Mouse (Mus musculus): ENCODE results near the gene Smyd3. TPM values are rescaled to one million over a fixed set of nuclear protein-coding genes. Genes with fewer than 3 reads are reported as not detected.
A peak's percentile ranks its signal among the peaks of the same experiment; 100 is the strongest.

The Smyd3 gene
- polyA plus RNA-seq, 1 experiment: 40.2 TPM

DNA sequence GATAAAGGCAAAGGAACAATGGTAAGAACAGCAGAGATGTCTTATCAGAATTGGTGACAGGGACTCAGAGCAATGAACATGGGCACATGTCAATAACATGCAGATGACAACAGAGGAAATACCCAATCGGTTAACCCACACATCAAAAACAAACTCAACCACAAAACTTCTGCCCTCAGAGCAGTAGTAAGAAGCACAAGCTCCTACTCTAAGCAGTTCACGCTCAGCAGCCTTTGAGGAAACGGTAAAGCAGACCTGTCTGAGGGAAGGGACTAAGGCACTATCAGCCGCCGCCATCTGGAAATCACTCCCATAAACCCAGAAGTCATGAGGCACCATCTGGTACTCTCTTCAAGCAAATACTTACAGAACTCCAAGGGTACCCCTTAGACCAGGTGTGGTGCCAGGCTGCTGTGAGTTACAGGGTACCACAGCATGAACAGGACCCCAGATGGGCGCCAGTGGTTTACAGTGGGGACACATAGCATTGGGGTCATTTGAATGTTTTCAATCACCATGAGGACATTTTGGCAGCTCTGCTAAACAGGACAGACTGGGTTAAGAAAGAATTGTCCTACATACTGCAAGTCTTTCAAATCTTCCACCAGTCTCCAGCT is 277.1 kb downstream of the Smyd3 start:
- no peak for TF ChIP-seq POLR2A (IDR thresholded peaks at IDR 0.05; ENCODE audit: insufficient read depth, low read length)
- TF ChIP-seq CTCF (IDR thresholded peaks at IDR 0.05; ENCODE audit: low read depth, low read length): no peak
- no peak for TF ChIP-seq EP300 (IDR thresholded peaks at IDR 0.05; ENCODE audit: insufficient read depth, low read depth, low read length)
- Histone ChIP-seq H3K4me3 (ENCODE audit: low read depth, low read length) (no peak overlapping the region), H3K9me3 (replicated peaks; ENCODE audit: control insufficient read depth, insufficient read depth, low read length, poor library complexity, severe bottlenecking) (no peaks in the 10 kb centered on the region)

DNA sequence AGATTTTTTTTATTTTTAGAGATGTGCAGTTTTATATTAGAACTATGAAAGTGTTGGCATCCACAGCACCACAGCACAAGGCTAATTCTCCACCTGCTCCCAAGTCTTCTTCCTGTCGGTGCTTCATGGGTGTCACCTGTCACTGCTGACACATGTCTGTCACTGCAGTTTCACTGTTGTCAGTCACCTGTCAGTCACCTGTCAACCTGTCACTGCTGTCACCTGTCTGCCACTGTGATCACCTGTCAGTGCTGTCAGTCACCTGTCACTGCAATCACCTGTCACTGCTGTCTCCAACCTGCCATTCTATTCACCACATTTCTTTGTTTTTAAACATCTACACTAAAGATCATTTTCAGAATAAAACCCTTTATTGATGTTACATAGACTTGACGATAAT is 279.2 kb downstream of the Smyd3 start:
- Histone ChIP-seq H3K36me3 (ENCODE audit: control insufficient read depth, insufficient read depth, low read length, poor library complexity, severe bottlenecking) (no peaks in the 10 kb centered on the region), H3K9ac (ENCODE audit: low read depth, poor library complexity, severe bottlenecking) (no peak overlapping the region), H3K4me1 (ENCODE audit: control insufficient read depth, insufficient read depth, low read length) (no peaks in the 10 kb centered on the region), H3K27me3 (ENCODE audit: control insufficient read depth, insufficient read depth, low read length, poor library complexity, severe bottlenecking) (no peaks in the 10 kb centered on the region), H3K4me3 (ENCODE audit: low read depth, low read length) (no peak overlapping the region), H3K27ac (ENCODE audit: insufficient read depth, low read length) (no peak overlapping the region), H3K9me3 (replicated peaks; ENCODE audit: control insufficient read depth, insufficient read depth, low read length, poor library complexity, severe bottlenecking) (no peaks in the 10 kb centered on the region)
- TF ChIP-seq CTCF (IDR thresholded peaks at IDR 0.05; ENCODE audit: low read depth, low read length) (no peak), EP300 (IDR thresholded peaks at IDR 0.05; ENCODE audit: insufficient read depth, low read depth, low read length) (no peak), POLR2A (IDR thresholded peaks at IDR 0.05; ENCODE audit: insufficient read depth, low read length) (no peak)

More for the DNA sequence above, 277.1 kb downstream of the Smyd3 start:
- H3K9ac ChIP-seq (ENCODE audit: low read depth, poor library complexity, severe bottlenecking): no peak overlapping the region
- no peaks in the 10 kb centered on the region for H3K4me1 ChIP-seq (ENCODE audit: control insufficient read depth, insufficient read depth, low read length)
- H3K27me3 ChIP-seq (ENCODE audit: control insufficient read depth, insufficient read depth, low read length, poor library complexity, severe bottlenecking): no peaks in the 10 kb centered on the region
- H3K36me3 ChIP-seq (ENCODE audit: control insufficient read depth, insufficient read depth, low read length, poor library complexity, severe bottlenecking): no peaks in the 10 kb centered on the region
- H3K27ac ChIP-seq (ENCODE audit: insufficient read depth, low read length): no peak overlapping the region

DNA sequence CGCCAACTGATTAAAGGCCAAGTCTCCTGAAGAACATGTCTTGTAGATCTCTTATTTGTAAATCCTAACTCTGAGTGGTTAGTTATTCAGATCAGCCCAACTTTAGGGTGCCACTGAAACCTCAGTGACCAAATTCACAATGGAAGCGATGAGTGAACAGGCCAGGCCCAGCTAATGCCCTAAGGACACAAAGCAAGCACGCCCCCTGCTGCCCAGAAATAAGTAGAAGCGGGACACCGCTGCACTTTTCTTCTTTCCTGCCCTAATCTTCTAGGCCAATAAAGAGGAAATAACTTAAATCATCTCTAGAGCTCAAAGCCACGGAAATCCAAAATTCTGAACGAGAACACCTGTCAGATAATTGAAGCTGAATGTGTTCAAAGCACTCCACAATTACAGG is 279.9 kb downstream of the Smyd3 start:
- Histone ChIP-seq H3K36me3 (ENCODE audit: control insufficient read depth, insufficient read depth, low read length, poor library complexity, severe bottlenecking) (no peaks in the 10 kb centered on the region), H3K27ac (ENCODE audit: insufficient read depth, low read length) (no peak overlapping the region), H3K9me3 (replicated peaks; ENCODE audit: control insufficient read depth, insufficient read depth, low read length, poor library complexity, severe bottlenecking) (no peaks in the 10 kb centered on the region), H3K4me1 (ENCODE audit: control insufficient read depth, insufficient read depth, low read length) (no peaks in the 10 kb centered on the region), H3K4me3 (ENCODE audit: low read depth, low read length) (no peak overlapping the region), H3K9ac (ENCODE audit: low read depth, poor library complexity, severe bottlenecking) (no peak overlapping the region), H3K27me3 (ENCODE audit: control insufficient read depth, insufficient read depth, low read length, poor library complexity, severe bottlenecking) (no peaks in the 10 kb centered on the region)
- TF ChIP-seq CTCF (IDR thresholded peaks at IDR 0.05; ENCODE audit: low read depth, low read length): peak; percentile 74
- no peak for TF ChIP-seq POLR2A (IDR thresholded peaks at IDR 0.05; ENCODE audit: insufficient read depth, low read length)

DNA sequence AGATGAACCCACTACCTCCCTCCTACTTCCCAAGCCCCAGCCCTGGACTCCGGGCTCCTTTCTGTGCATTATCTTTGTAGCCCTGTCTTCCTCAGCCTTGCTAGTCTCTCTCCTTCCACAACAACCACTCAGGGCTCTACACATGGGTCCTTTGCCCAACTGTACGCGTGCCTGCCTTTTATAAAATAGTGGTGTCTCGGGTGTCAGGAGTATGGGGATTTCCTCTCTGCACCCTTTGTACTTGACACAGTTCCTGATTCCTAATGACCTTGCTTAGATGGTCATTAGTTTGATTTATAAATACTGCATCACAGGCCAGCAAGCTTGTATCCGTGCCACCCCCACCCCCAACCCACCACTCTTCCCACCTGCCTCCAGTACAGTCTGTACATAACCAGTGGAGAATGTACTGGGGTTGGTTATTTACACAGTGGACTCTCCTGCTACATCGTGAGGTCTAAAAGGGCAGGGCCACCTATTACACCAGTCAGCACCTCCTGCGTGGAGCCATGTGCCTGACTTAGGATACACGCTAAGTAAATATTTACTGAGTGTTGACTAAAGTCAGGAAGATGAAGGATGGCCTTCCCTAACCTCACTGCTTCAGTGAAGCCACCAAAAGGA is 281.5 kb downstream of the Smyd3 start:
- Histone ChIP-seq H3K4me1 (ENCODE audit: control insufficient read depth, insufficient read depth, low read length) (no peaks in the 10 kb centered on the region), H3K27ac (ENCODE audit: insufficient read depth, low read length) (no peak overlapping the region), H3K27me3 (ENCODE audit: control insufficient read depth, insufficient read depth, low read length, poor library complexity, severe bottlenecking) (no peaks in the 10 kb centered on the region), H3K9ac (ENCODE audit: low read depth, poor library complexity, severe bottlenecking) (no peak overlapping the region), H3K9me3 (replicated peaks; ENCODE audit: control insufficient read depth, insufficient read depth, low read length, poor library complexity, severe bottlenecking) (no peaks in the 10 kb centered on the region), H3K4me3 (ENCODE audit: low read depth, low read length) (no peak overlapping the region), H3K36me3 (ENCODE audit: control insufficient read depth, insufficient read depth, low read length, poor library complexity, severe bottlenecking) (no peaks in the 10 kb centered on the region)
- TF ChIP-seq EP300 (IDR thresholded peaks at IDR 0.05; ENCODE audit: insufficient read depth, low read depth, low read length) (no peak), CTCF (IDR thresholded peaks at IDR 0.05; ENCODE audit: low read depth, low read length) (no peak), POLR2A (IDR thresholded peaks at IDR 0.05; ENCODE audit: insufficient read depth, low read length) (no peak)

DNA sequence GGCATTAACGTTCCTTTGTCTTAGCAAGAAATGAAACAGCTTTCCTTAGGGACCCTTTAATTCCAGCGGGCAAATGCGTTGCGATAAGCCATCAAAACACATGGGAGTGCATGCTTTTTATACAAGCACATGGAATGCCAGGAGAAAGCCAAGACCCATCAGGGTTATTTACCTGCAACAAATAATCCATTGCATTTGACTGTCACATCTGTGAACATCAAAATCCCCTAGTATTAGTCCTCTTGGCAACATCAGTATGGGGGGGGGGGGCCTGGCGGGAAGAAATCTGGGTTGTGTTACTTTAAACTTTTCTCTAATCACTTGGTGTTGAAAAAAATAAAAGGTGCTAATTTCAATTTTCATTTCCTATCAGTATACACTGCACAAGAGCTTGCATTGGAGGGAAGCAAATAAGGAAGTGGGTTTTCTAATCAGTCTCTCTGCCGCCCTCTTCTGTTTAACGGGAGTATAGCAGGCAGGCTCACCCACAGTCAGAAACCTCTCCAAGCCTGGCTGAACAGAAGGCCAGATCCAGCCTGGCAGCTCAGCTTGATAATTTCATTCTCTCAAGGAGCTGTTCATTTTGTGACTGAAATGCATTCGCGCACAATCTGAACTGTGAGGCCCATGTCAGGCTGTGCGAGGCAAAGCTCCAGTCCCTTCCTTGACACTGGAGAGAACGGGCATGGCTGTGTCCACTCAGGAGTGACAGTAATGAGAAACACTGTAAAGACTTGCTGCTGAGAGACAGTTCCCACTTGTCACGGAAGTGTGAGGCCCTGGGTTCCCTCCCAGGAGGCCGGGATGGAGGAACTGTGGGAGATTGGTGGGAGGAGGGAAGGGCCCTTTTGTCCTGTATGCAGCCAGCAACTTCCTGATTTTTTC is 285.8 kb downstream of the Smyd3 start:
- Histone ChIP-seq H3K4me1 (ENCODE audit: control insufficient read depth, insufficient read depth, low read length) (no peaks in the 10 kb centered on the region), H3K4me3 (ENCODE audit: low read depth, low read length) (no peak overlapping the region), H3K27ac (ENCODE audit: insufficient read depth, low read length) (no peak overlapping the region), H3K9me3 (replicated peaks; ENCODE audit: control insufficient read depth, insufficient read depth, low read length, poor library complexity, severe bottlenecking) (no peaks in the 10 kb centered on the region), H3K36me3 (ENCODE audit: control insufficient read depth, insufficient read depth, low read length, poor library complexity, severe bottlenecking) (no peaks in the 10 kb centered on the region), H3K9ac (ENCODE audit: low read depth, poor library complexity, severe bottlenecking) (no peak overlapping the region), H3K27me3 (ENCODE audit: control insufficient read depth, insufficient read depth, low read length, poor library complexity, severe bottlenecking) (no peaks in the 10 kb centered on the region)
- TF ChIP-seq EP300 (IDR thresholded peaks at IDR 0.05; ENCODE audit: insufficient read depth, low read depth, low read length): no peak
- peak; percentile 50 for TF ChIP-seq CTCF (IDR thresholded peaks at IDR 0.05; ENCODE audit: low read depth, low read length)
- no peak for TF ChIP-seq POLR2A (IDR thresholded peaks at IDR 0.05; ENCODE audit: insufficient read depth, low read length)
